Mouse (Mus musculus) heart, postnatal 0 days (tissue): Measurements from ENCODE around the gene Taco1.

Experiments used
- CTCF ChIP-seq: IDR thresholded peaks from 2 replicates; pipeline ENCODE4 v1.5.1; 2016; ENCODE audit warnings: antibody characterized with exemption, control low read depth, low read depth
- EP300 ChIP-seq: IDR thresholded peaks from 2 replicates; pipeline ENCODE4 v1.6.1; 2016; ENCODE audit warnings: antibody characterized with exemption, low read depth

- TF ChIP-seq CTCF: no peak
- TF ChIP-seq EP300: no peak
These were observed 49.4 kb upstream of the Taco1 start for GRCm38 (mm10) chr11:106016440-106016839.
